Mouse (Mus musculus) c-Kit-positive CD71-positive TER-119-negative erythroid progenitor cells, embryonic 14.5 days (primary cell): ENCODE results near the gene Popdc3.
A peak's percentile ranks its signal among the peaks of the same experiment; 100 is the strongest.
"Not testable (repeated sequence)": the region's sequence is repeated elsewhere in the genome, so short reads cannot be mapped to it uniquely, and the experiment has no call there.

Experiments used
- DNase-seq: peaks from one replicate; pipeline ENCODE4 v3.0.0-alpha.2; 2013; ENCODE audit warnings: low read depth

The Popdc3 gene

GRCm38 (mm10) chr10:45177798-45178197 lies at the start of gene Popdc3:
Popdc3 (plus strand) TSS chr10:45178098.
- DNase-seq = not testable (repeated sequence)

- DNase-seq = no peak
Observed at GRCm38 (mm10) chr10:45129105-45129504, 48.8 kb upstream of the Popdc3 start.

GRCm38 (mm10) chr10:45130004-45130403 lies 47.9 kb upstream of the Popdc3 start:
- peak; percentile 82 for DNase-seq

GRCm38 (mm10) chr10:45132371-45132770 lies 45.5 kb upstream of the Popdc3 start:
- DNase-seq = peak; percentile 30

- no peak for DNase-seq
Observed at GRCm38 (mm10) chr10:45136806-45137205, 41.1 kb upstream of the Popdc3 start.

- DNase-seq = no peak
Observed at GRCm38 (mm10) chr10:45139910-45140309, 38.0 kb upstream of the Popdc3 start.

GRCm38 (mm10) chr10:45140474-45141212 lies 37.3 kb upstream of the Popdc3 start:
- no peak for DNase-seq

- DNase-seq = no peak
Observed at GRCm38 (mm10) chr10:45142359-45142758, 35.5 kb upstream of the Popdc3 start.

GRCm38 (mm10) chr10:45144038-45144817 lies 33.7 kb upstream of the Popdc3 start:
- DNase-seq = no peak

- no peak for DNase-seq
Observed at GRCm38 (mm10) chr10:45146821-45147220, 31.1 kb upstream of the Popdc3 start.

GRCm38 (mm10) chr10:45151137-45151536 lies 26.8 kb upstream of the Popdc3 start:
- DNase-seq = no peak

GRCm38 (mm10) chr10:45151771-45152692 lies 25.9 kb upstream of the Popdc3 start:
- DNase-seq = no peak

- no peak for DNase-seq
Observed at GRCm38 (mm10) chr10:45154557-45155060, 23.3 kb upstream of the Popdc3 start.

GRCm38 (mm10) chr10:45165851-45166250 lies 12.0 kb upstream of the Popdc3 start:
- no peak for DNase-seq

GRCm38 (mm10) chr10:45173927-45174326 lies 4.0 kb upstream of the Popdc3 start:
- DNase-seq = no peak

GRCm38 (mm10) chr10:45174345-45174744 lies 3.6 kb upstream of the Popdc3 start:
- no peak for DNase-seq

- DNase-seq = no peak
Observed at GRCm38 (mm10) chr10:45180677-45181326, 2.9 kb downstream of the Popdc3 start.

GRCm38 (mm10) chr10:45181344-45181743 lies 3.4 kb downstream of the Popdc3 start:
- DNase-seq = no peak

GRCm38 (mm10) chr10:45185457-45185856 lies 7.6 kb downstream of the Popdc3 start:
- no peak for DNase-seq

GRCm38 (mm10) chr10:45193330-45194310 lies 15.7 kb downstream of the Popdc3 start:
- no peak for DNase-seq
